Mouse (Mus musculus) heart, embryonic 12.5 days (tissue): ENCODE measurements around the gene Txnrd1. TPM values are rescaled to one million over a fixed set of nuclear protein-coding genes. Genes with fewer than 3 reads are reported as not detected.

ENCODE experiments used
- ATAC-seq: fragments of 200-750 bp; cut with Nextera tagmentation; 2 replicates; pipeline ENCODE4 v1.8.0; 2017; ENCODE audit warnings: moderate TSS enrichment, moderate library complexity; ENCODE audit not compliant: insufficient number of reproducible peaks, low FRiP score
- H3K27ac ChIP-seq: fragments of 300-500 bp; sonication (generic); 2 replicates; pipeline ENCODE4 v1.5.1; 2016; ENCODE audit warnings: mild to moderate bottlenecking, moderate library complexity; ENCODE audit not compliant: poor library complexity, severe bottlenecking
- H3K27me3 ChIP-seq: fragments of 300-500 bp; sonication (generic); replicated peaks from 2 replicates; pipeline ENCODE4 v1.6.1; 2016; ENCODE audit warnings: mild to moderate bottlenecking, moderate library complexity
- H3K36me3 ChIP-seq: fragments of 300-500 bp; sonication (generic); 2 replicates; pipeline ENCODE4 v1.6.1; 2016; ENCODE audit warnings: mild to moderate bottlenecking, moderate library complexity
- H3K4me1 ChIP-seq: fragments of 300-500 bp; sonication (generic); replicated peaks from 2 replicates; pipeline ENCODE4 v1.6.1; 2016; ENCODE audit warnings: mild to moderate bottlenecking
- H3K4me2 ChIP-seq: fragments of 300-500 bp; sonication (generic); 2 replicates; pipeline ENCODE4 v1.6.1; 2016; ENCODE audit warnings: mild to moderate bottlenecking, moderate library complexity
- H3K4me3 ChIP-seq: fragments of 300-500 bp; sonication (generic); 2 replicates; pipeline ENCODE4 v1.5.1; 2016; ENCODE audit warnings: mild to moderate bottlenecking
- H3K9ac ChIP-seq: fragments of 300-500 bp; sonication (generic); 2 replicates; pipeline ENCODE4 v1.6.1; 2016; ENCODE audit warnings: mild to moderate bottlenecking, moderate library complexity
- H3K9me3 ChIP-seq: fragments of 300-500 bp; sonication (generic); replicated peaks from 2 replicates; pipeline ENCODE4 v1.6.1; 2016; ENCODE audit warnings: mild to moderate bottlenecking, moderate library complexity
- WGBS: fragments of 180-500 bp; shearing (Covaris S2); methylation state at CpG from one replicate; pipeline ENCODE4 v1.1.7; 2016; 5-methylcytosine and 5-hydroxymethylcytosine counted together
- polyA plus RNA-seq: library from polyadenylated mRNA; unstranded; fragments of >200 nt; fragmentation: Nextera tagmentation; extraction: Ambion mirVana; gene quantifications from 2 replicates; pipeline ENCODE4 v1.2.1, GENCODE M21; 2016

Gene Txnrd1
- polyA plus RNA-seq, 1 experiment from 2014 or later = 90.9 TPM

DNA sequence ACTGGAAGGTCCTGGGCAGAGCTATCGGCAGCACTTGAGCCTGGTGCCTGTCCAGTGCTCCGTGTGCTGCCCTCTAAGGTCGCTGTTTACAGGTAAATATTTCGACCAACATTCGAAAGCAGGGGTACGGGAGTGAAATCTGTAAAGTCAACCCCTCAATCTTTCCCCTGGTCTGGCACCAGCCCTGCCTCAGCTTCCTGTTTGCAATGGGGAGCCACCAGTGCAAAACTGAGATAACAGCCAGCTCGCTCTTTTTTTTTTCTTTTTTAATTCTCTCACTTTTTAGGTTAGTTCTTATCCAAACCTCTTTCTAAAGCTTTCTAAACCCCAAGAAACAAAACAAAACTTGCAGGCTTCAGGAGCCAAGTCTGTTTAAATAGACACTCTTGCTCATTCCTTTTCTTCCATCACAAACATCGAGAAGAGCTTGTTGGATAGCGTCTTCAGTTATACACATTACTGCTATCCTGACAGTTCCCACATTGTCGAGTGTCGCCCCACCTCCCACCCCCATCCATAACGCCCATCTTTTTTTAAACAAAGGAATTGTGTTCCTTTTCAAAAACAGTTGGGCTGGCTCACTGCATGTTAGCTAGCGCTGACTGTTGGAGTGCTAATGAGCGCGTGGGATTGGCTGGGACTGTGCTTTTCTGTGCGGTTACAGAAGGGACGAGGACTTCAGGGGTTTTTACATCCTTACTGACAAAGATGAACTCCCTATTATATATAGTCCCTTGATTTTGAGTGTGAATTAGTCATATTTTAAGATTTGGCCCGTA is 60.3 kb downstream of the Txnrd1 start:
- H3K27me3 ChIP-seq = no peaks in the 10 kb centered on the region
- no peak overlapping the region for H3K4me3 ChIP-seq
- no peak overlapping the region for H3K4me2 ChIP-seq
- H3K4me1 ChIP-seq = peaks cover 46% of the 10 kb centered on the region
- H3K36me3 ChIP-seq = peaks cover 78% of the 10 kb centered on the region
- no peak overlapping the region for H3K9ac ChIP-seq
- 77% methylated on average over 18 of the region's 18 CpGs for WGBS
- no peak overlapping the region for H3K27ac ChIP-seq
- H3K9me3 ChIP-seq = no peaks in the 10 kb centered on the region
- ATAC-seq = no peak

DNA sequence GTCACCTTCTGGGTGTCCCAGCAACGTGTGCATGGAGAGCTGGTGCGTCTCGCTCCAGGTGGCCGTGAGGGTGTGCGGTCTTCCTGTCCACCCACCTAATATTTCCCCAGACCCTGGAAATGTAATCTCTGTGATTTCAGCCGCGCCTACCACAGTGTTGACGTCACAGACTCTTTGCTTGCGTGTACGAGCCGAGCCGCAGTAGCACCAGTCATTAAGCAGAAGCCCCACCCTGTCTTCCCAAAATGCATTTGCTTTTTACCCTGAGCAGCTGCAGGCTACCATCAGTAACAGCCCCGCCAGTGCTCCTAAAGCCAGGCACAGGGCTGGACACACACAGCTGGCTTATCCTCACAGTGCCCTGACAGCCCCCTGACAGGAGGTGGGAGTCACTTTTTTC is 64.2 kb downstream of the Txnrd1 start:
- Histone ChIP-seq H3K4me3 (no peak overlapping the region), H3K27me3 (no peaks in the 10 kb centered on the region), H3K36me3 (peaks cover 49% of the 10 kb centered on the region), H3K9me3 (no peaks in the 10 kb centered on the region), H3K4me2 (no peak overlapping the region), H3K4me1 (peaks cover 39% of the 10 kb centered on the region), H3K27ac (no peak overlapping the region), H3K9ac (no peak overlapping the region)
- ATAC-seq = no peak
- WGBS = 90% methylated on average over 13 of the region's 13 CpGs

DNA sequence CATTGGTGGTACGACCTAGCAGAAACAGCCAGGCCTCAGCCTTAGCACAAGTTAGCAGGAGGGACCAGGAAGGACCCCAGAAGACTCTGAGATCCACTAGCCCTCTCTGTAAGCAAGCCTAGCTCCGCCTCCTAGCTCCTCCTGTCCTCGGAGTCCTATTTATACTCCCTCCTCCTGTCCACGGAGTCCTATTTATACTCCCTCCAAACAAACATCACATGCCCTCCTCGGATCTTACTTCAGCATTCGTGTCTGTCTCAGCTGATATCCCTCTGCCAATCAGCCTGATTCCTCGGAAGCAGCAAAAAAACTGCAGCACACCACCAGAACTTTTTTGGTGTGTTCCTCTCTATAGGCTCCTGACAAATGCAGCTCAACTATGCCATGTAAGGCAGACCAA is 65.1 kb downstream of the Txnrd1 start:
- Histone ChIP-seq H3K27ac (peak overlapping the region; percentile 24; the same call in 1 of the 2 replicates), H3K9ac (no peak overlapping the region), H3K4me3 (no peak overlapping the region), H3K4me1 (peaks cover 38% of the 10 kb centered on the region), H3K4me2 (peak overlapping the region; percentile 30), H3K27me3 (no peaks in the 10 kb centered on the region), H3K36me3 (peaks cover 42% of the 10 kb centered on the region), H3K9me3 (no peaks in the 10 kb centered on the region)
- WGBS = 31% methylated on average over 7 of the region's 7 CpGs
- no peak; the same call in 1 of the 2 replicates for ATAC-seq

DNA sequence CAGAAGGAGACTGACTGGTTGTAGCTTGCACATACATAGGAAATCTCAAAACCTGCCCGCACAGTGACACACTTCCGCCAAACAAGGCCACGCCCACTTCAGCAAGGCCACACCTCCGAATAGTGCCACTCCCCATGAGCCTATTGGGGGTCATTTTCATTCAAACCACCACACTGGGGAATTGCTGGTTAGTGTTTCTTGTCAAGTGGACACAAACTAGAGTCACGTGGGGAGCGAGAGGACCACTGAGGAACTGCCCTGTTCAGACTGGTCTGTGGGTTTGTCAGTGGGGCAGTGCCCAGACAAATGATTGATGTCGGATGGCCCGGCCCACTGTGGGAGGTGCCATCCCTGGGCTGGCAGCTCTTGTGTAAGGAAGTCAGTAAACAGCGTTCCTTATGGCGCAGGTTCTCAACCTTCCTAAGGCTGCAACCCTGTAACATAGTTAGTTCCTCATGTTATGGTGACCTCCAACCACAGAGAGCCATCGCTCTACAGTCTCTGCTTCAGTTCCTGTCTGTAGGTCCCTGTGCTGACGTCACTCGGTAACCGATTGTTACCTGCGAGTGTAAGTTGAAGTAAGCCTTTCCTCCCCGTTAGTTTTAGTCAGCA is 66.2 kb downstream of the Txnrd1 start:
- no peak overlapping the region for H3K4me3 ChIP-seq
- no peaks in the 10 kb centered on the region for H3K9me3 ChIP-seq
- H3K27me3 ChIP-seq = no peaks in the 10 kb centered on the region
- peaks cover 34% of the 10 kb centered on the region for H3K4me1 ChIP-seq
- peaks cover 34% of the 10 kb centered on the region for H3K36me3 ChIP-seq
- H3K9ac ChIP-seq = no peak overlapping the region
- no peak overlapping the region for H3K27ac ChIP-seq
- 38% methylated on average over 16 of the region's 16 CpGs for WGBS
- ATAC-seq = peak; percentile 67
- peak overlapping the region; percentile 29 for H3K4me2 ChIP-seq

DNA sequence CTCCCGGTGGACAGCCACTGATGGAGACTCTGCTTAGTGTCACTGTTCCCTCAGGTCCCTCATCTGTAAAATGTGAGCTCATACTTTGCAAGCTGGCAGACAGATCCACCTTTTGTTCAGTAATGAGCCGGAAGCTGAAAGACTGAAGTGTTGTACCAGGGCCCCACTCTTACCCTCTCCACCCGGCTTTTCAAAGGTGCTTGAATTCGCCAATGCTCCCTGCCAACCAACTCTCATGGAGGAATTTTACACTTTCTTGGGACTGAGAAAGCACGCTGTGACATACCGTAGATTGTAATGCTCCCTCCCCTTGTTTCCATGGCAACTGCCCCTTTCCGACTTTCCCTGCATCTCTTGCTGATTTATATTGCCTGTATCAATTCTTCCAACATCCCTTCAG is 66.8 kb downstream of the Txnrd1 start:
- H3K27me3 ChIP-seq = no peaks in the 10 kb centered on the region
- peak overlapping the region; percentile 29 for H3K4me2 ChIP-seq
- no peak overlapping the region for H3K27ac ChIP-seq
- no peak overlapping the region for H3K4me3 ChIP-seq
- no peaks in the 10 kb centered on the region for H3K9me3 ChIP-seq
- no peak for ATAC-seq
- H3K9ac ChIP-seq = no peak overlapping the region
- 34% methylated on average over 7 of the region's 7 CpGs for WGBS
- peaks cover 27% of the 10 kb centered on the region for H3K36me3 ChIP-seq
- peaks cover 28% of the 10 kb centered on the region for H3K4me1 ChIP-seq

DNA sequence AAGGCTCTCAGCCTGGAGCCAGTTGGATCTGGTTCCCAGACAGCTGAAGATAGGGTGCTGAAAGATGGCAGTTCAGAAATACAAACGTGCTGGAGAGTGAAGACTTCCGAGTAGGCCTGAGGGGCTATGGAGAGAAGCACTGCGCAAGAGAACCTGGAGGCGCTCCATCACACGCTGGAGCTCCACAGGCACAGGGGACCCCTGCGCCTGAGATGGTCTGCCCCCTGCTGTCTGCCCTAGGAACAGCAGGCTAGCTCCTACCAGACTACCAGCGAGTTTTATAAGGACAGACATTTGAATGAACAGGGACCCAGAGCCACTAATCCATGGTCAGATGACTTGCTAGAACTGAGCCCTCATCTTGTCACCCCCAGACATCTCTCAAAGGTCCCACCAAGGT is 67.7 kb downstream of the Txnrd1 start:
- H3K4me2 ChIP-seq = 0 out of 2 replicates have a peak overlapping the region, but pooled peaks have one; percentile 16
- peaks cover 19% of the 10 kb centered on the region for H3K36me3 ChIP-seq
- WGBS = 7% methylated on average over 7 of the region's 7 CpGs
- no peaks in the 10 kb centered on the region for H3K27me3 ChIP-seq
- no peak overlapping the region for H3K9ac ChIP-seq
- H3K4me3 ChIP-seq = no peak overlapping the region
- no peak for ATAC-seq
- H3K27ac ChIP-seq = no peak overlapping the region
- H3K4me1 ChIP-seq = peaks cover 28% of the 10 kb centered on the region
- no peaks in the 10 kb centered on the region for H3K9me3 ChIP-seq

DNA sequence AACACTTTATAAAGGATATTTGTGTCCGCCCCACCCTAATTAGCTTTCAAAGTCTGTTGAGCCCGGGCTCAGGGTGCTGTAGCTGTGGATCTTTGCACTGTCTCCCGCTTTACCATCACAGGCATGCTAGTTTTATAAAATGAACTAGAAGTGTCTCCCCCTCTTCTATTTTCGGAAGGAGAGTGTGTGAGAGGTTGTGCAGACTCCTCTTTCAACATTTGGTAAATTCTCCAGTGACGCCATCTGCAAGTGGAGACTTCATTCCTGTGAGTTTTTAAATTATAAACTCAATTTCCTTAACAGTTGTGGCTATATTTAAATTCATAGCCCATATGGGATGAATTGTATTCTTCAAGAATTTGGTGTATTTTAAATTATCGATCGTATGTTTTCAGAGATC is 74.8 kb downstream of the Txnrd1 start:
- WGBS = 64% methylated on average over 7 of the region's 7 CpGs
- no peak for ATAC-seq

DNA sequence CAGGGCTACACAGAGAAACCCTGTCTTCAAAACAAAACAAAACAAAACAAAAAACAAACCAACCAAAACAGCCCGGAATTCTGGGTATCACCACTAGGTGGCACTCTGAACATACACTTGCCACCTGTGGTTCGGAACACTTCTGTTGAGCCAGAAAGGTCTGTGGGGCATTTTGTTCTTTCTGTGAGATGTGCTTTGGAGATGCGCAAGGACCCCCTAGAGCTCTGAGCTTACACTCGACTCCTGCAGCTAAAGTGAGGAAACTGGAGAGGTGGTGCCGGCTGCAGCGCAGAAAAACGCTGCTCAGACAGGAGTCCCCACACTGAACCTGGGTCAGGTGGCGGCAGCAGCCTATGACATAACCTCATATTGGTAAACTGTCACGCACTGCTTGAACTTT is 75.6 kb downstream of the Txnrd1 start:
- H3K27me3 ChIP-seq = 0 out of 2 replicates have a peak, but pooled peaks cover 5% of the 10 kb centered on the region
- H3K36me3 ChIP-seq = no peaks in the 10 kb centered on the region
- ATAC-seq = no peak
- no peak overlapping the region for H3K4me3 ChIP-seq
- no peaks in the 10 kb centered on the region for H3K9me3 ChIP-seq
- H3K9ac ChIP-seq = no peak overlapping the region
- 0 out of 2 replicates have a peak, but pooled peaks cover 6% of the 10 kb centered on the region for H3K4me1 ChIP-seq
- WGBS = 17% methylated on average over 9 of the region's 9 CpGs
- H3K4me2 ChIP-seq = peak overlapping the region; percentile 33; the same call in 1 of the 2 replicates
- no peak overlapping the region for H3K27ac ChIP-seq

More for the DNA sequence above, 74.8 kb downstream of the Txnrd1 start:
- Histone ChIP-seq H3K4me2 (no peak overlapping the region), H3K9ac (no peak overlapping the region), H3K27ac (no peak overlapping the region), H3K36me3 (no peaks in the 10 kb centered on the region), H3K27me3 (0 out of 2 replicates have a peak, but pooled peaks cover 5% of the 10 kb centered on the region), H3K4me3 (no peak overlapping the region), H3K9me3 (no peaks in the 10 kb centered on the region), H3K4me1 (peaks cover 6% of the 10 kb centered on the region; the same call in 1 of the 2 replicates)

DNA sequence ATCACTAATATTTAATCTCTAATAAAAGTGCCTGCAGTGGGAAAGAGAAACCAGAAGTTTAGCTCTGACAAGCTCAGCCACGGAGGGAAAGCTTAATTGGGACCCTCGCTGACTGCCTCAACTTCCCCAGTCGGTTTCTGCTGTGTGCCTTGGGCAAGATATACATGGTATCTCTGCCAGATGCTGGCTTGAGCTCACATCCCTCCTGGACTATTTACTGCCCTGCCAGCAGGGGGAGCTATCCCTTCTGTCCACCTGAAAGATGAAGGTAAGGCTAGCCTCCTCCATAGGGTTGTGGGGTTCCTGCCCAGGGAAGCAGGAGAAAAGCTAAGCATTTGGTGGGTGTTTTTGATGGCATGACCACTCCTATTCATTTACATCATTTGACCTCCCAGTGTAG is 76.4 kb downstream of the Txnrd1 start:
- no peak overlapping the region for H3K4me3 ChIP-seq
- no peak overlapping the region for H3K4me2 ChIP-seq
- 0 out of 2 replicates have a peak, but pooled peaks cover 5% of the 10 kb centered on the region for H3K27me3 ChIP-seq
- H3K4me1 ChIP-seq = 0 out of 2 replicates have a peak, but pooled peaks cover 6% of the 10 kb centered on the region
- no peak for ATAC-seq
- no peaks in the 10 kb centered on the region for H3K9me3 ChIP-seq
- no peak overlapping the region for H3K27ac ChIP-seq
- no peaks in the 10 kb centered on the region for H3K36me3 ChIP-seq
- H3K9ac ChIP-seq = no peak overlapping the region
- WGBS = 66% methylated on average over 3 of the region's 3 CpGs

DNA sequence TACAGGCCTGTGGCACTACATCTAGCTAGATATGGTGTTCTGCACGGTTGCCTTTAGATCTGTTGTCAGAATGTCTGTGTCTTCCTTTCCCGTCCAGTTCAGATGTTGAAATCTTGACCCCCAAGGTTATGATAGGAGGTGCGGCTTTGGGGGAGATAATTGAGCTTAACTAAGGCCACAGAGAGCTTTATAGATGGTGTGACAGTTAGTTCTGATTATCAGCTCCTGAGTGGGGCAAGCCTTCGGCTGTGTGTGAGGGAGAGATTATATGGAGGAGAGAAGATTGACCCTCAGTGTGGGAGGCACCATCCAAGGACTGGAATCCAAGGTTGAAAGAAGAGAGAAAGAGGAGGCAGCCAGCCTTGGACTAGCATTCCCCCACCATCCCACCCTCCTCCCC is 79.5 kb downstream of the Txnrd1 start:
- no peaks in the 10 kb centered on the region for H3K9me3 ChIP-seq
- 0 out of 2 replicates have a peak, but pooled peaks cover 5% of the 10 kb centered on the region for H3K27me3 ChIP-seq
- 0 out of 2 replicates have a peak, but pooled peaks cover 2% of the 10 kb centered on the region for H3K4me1 ChIP-seq
- H3K4me2 ChIP-seq = no peak overlapping the region
- no peak overlapping the region for H3K27ac ChIP-seq
- WGBS = 57% methylated on average over 4 of the region's 4 CpGs
- H3K4me3 ChIP-seq = no peak overlapping the region
- no peaks in the 10 kb centered on the region for H3K36me3 ChIP-seq
- H3K9ac ChIP-seq = no peak overlapping the region
- ATAC-seq = no peak

DNA sequence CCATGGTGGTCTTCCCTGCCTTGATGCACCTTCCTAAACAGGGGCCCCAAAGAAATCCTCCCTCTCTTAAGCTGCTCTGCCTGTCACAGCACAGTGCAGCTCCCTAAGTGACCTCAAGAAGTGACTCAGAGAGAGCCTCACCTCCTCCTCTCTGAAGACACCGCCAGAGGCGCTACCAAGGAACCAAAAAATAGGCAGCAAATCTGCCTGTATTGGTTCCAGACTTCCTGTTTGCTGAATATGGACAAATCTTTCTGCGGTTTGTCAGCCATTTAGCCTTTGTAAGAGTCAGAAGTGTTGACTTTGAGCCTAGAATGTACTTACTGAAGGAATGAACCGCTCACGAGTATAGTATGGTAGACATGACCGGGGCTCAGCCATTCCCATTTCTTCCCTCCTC is 80.0 kb downstream of the Txnrd1 start:
- Histone ChIP-seq H3K27ac (no peak overlapping the region), H3K4me3 (no peak overlapping the region), H3K9me3 (no peaks in the 10 kb centered on the region), H3K27me3 (0 out of 2 replicates have a peak, but pooled peaks cover 5% of the 10 kb centered on the region), H3K36me3 (no peaks in the 10 kb centered on the region), H3K4me1 (no peaks in the 10 kb centered on the region), H3K9ac (no peak overlapping the region), H3K4me2 (no peak overlapping the region)
- WGBS = 78% methylated on average over 6 of the region's 6 CpGs
- no peak for ATAC-seq
